Mouse (Mus musculus) cerebellum, adult 11 months (tissue): ENCODE measurements at regions not wholly inside any gene's neighbourhood (a gene's known extent, or its start where the extent isn't known, plus 50 kb on each side); places are given as distances from the start of the nearest gene placed in this dataset.
"Not testable (repeated sequence)": the region's sequence is repeated elsewhere in the genome, so short reads cannot be mapped to it uniquely, and the experiment has no call there.

Experiments
- DNase-seq: peaks from one replicate; pipeline ENCODE4 v3.0.0; 2022

GRCm38 (mm10) chr1:184669173-184669572, 63.2 kb downstream of the Hlx start:
- DNase-seq = not testable (repeated sequence)

DNA sequence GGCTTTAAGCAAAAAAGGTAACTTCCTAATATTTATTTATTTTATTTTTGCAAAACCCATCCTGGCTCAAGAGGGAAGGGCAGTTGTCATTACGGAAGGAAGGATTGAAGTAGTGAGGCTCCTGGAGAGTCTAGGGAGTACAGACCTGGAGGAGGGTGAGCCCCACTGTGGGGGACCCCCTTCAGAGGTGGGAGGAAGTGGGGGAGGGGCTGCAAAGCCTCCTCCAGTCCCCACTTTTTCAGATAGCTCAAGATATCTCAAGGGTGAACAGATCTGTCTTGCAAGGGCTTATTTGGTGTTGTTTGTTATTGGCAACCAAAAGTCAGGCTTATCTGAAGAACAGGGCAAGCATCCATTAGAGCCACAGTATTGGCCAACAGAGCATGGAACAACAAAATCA, 64.0 kb downstream of the Hlx start:
- DNase-seq = no peak

GRCm38 (mm10) chr1:184668022-184668421, 64.4 kb downstream of the Hlx start:
- DNase-seq = no peak

- DNase-seq = no peak
Measured at GRCm38 (mm10) chr1:184665243-184665642, 67.2 kb downstream of the Hlx start.

DNA sequence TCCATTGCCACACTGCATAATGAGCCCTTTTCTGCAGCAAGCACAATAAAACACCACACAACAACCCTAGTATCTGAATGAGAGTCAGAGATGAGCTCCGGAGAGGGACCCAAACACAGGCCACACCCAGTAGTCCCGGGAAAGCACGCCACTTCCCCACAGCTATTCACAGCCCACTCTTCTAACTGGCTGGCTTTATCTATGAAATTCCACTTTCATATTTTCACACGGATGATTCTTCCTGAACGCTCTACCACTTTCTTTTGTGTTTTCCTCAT, 68.4 kb downstream of the Hlx start:
- no peak for DNase-seq

GRCm38 (mm10) chr1:184663300-184664097, 68.9 kb downstream of the Hlx start:
- no peak for DNase-seq

DNA sequence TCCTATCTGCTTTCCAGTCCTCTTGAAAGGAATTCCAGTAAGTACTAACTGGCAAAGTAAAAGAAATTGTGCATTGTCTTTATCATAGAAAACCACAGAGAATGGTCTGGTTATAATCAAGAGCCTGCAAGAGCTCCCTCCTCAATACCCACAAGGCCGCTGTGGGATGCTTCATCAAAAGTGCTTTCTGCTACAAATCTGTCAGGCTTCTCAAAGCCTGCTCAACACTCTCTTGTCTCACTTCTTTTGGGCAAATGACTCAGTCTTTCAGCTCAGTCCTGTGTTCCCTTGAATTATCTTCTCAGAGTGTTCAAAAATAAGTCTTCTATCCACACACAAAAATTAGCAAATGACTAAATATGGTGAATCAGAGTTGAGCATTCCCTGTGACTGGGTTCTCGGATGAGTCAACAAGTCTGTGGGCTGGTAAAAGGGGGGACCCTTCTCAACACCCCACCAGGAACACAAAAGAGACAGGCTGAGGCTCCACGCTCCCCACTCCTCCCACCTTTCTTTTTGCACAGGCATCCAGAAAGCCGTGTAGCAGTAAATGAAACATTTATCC, 81.8 kb downstream of the Hlx start:
- DNase-seq = no peak

DNA sequence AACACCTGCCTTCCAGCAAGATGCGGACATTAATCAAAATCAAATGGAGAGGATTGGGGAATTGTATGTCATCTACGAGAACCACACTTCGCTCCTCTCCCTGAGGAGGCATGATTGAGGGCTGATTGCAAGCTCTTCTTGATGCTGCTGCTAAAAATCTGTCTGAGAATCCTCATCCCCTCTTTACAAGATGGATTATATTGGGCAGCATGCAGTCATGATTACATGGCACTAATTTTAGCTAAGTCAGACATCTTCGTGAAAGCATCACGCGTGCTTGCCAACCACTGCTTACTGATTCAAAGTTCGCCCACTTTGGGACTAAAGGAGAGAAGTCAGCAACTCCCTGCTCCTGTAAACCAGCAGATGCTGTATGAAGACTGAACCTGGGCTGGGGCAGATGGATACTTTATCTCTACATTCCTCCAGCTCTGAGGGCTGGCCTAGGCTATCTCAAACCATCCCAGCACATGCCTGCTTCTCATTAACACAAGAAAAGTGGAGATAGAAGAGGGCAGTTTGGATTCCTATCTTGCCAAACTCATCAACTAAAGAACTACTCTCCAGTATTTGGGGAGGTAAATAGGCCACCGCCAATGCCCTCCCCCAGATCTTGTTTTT, 84.4 kb downstream of the Hlx start:
- DNase-seq = no peak

DNA sequence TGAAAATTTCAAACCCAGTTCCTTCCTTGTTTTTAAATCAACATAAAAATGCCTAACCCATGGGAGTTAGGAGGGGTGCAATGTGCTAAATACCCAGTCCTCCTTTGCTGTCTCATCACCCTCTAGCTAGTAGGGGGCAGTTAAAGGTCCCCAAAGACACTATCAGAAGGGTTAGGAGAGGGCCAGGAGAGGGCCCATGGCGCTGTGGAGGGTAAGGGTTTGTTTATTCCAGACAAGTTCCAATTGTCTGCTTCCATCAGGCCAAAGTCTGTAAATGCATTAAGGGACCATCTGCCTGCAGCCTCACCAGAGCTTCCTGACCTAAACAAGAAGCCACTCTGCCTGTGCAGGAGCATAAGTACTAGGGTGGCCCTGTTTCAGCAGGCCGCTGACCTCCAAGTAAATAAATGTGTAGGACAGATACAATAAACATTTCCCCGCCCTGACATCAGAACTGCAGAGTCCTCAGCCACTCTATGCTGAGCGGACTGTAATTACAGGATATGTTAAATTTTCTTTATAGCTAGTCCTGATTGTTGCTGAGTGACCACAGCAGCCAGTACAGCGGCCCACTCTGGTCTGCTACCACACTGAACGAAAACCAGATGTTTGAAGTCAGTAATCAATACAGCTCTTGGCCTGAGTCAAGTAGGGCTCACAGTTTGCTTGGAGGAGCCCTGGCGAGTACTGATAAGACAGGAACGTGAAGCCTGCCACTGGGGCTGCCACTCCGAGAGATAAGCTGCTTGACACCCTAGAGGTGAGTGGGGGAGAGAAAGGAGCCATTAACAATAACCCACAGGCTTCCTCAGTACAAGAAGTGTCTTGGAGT, 87.4 kb downstream of the Hlx start:
- DNase-seq = no peak

DNA sequence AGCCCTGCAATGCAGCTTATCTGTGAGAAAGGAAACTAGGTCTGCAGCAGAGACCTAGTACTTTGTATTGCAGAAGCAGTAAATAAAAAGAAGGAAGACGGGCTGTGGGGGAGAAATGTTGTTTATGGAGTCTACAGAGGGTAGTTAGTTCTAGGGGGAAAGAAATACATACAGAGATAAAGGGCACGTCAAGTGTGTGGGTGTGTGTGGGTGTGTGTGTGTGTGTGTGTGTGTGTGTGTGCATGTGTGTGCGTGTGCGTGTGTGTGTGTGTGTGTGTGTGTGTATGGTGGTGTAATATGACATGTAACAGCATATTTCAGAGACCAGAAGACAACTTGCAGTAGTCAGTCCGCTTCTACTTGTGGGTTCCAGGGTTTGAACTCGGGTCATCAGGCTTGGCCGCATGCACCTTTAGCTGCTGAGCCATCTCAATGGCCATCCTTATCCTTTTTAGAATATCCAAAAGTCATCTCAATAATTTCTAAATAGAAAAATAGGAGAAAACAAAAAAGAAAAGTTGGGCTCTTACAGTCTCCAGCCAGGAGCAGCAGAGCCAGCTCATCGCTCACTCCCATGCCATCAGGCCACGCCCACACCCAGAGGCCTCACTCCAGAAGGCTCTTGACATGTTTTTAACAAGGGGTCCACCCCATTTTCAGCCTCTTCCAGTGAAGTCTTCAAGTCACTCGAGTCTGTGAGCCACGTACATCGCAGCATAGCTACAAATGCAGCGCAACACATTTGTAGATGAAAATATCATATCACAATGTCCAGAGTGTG, 101.5 kb downstream of the Hlx start:
- no peak for DNase-seq

DNA sequence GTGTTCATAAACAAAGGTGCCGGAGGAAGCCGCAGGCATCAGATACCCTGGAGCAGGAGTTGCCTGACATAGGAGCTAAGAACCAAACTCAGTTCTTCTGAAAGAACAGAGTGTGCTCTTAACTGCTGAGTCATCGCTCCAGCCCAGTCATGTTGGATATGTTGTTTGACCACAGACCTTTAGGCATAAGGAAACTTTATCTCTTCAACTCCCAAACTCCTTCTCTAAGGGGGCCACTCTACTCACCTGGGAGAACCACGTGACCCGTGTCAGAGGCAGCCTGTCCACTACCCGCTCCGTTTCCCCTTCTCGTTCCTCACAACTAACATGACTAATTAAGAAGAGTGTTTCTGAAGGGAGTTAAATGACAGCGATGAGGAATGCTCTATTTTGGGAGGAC, 103.2 kb downstream of the Hlx start:
- no peak for DNase-seq

DNA sequence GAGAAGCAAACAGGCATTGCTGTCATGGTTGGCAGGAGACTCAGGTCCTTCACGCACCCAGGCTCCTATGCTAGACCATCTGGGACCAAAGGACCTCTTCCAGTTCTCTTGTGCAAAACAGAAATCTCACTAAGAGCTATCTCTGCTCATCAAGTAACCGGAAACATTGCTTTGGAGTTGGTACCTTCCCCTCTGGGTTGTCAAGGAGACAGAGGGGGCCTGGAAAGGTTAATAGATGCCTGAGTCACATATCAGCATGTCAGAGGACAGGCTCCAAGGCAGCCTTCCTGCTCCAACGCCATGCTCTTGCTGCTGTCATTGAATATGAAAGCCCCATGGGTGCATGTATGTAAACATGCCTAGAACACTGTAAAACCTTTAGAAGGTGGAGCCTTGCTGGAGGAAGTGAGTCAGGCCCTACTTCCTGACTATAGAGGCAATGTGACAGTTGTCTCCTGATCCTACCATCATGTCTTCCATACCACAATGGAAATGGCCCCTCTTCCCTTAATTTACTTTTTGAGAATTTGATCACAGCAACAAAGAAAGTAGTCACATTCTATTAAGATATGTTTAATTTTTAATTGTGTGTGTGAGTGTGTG, 103.8 kb downstream of the Hlx start:
- no peak for DNase-seq

DNA sequence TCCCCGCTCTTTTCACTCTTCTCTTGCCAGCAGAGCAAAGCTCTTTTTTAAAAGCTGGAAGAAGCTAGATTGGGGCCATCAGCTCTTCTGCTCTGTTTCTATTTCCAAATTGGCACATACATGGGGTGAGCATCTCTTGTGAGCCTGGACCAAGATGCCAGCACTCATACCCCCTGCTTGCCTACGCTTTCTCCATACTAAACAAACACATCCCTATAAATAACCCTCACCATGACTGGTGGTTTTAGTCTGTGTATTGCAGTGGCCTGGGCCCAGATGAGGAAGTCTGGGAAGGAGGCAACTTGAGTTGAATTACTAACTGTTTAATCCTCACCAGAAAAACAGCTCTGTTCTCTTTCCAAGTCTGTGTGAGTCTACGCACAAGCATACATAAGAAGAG, 110.0 kb downstream of the Hlx start:
- DNase-seq = no peak

DNA sequence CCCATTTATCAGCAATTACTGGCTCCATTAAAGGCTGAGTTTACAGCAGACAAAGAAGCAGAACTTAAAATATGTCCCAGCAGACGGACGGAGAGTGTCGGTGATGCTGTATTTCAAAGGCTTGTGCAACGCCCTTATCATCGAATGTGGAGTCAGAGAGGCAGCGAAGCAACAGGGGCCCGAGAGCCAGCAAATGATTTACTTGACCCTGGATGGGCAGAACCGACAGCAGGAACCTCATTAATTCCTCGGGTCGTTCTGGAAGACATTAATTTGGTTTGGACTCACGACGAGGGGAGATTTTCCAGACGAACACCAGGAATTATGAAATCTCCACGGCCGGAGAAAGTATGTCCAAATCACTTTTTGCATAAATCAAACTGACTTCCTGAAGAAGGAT, 110.5 kb downstream of the Hlx start:
- DNase-seq = no peak

- no peak for DNase-seq
Measured at GRCm38 (mm10) chr1:184617853-184618454, 114.5 kb downstream of the Hlx start.

- DNase-seq = no peak
Measured at GRCm38 (mm10) chr1:184615991-184616390, 116.4 kb downstream of the Hlx start.

DNA sequence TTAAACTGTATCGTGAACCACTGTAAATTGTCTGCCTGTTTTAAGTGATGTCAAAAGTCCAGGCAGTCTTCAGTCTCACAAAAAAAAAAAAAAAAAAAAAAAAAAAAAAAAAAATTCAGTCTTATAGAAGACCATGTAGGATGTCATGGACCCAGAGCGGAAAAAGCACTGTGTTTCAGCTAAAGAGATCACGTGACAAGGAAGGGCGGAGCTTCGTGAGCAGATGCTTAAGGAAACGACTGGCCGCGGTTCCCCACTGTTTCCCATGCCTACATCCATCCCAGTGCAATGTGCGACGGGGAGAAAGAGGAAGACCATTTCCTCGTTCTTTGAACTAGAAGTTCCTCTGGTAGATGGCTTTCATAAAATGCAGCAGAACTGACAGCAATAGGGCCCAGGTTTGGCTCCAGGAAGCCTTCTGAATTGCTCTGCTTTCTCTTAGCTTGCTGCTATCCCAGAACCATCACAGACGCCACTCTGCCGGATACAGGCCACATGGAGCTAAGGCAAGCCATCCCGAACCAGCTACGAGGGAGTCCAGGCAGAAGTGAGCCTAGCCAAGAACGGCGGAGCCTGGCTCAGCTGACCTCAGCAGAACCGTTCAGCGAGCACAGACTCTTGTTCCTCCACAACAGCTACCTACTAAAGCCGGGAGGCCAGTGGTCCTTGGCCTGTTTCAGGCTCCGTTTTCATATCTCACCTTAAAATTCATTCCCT, 117.6 kb downstream of the Hlx start:
- no peak for DNase-seq

- no peak for DNase-seq
Measured at GRCm38 (mm10) chr1:184612880-184613279, 119.5 kb downstream of the Hlx start.

- DNase-seq = no peak
Measured at GRCm38 (mm10) chr1:184608938-184609337, 123.5 kb downstream of the Hlx start.

DNA sequence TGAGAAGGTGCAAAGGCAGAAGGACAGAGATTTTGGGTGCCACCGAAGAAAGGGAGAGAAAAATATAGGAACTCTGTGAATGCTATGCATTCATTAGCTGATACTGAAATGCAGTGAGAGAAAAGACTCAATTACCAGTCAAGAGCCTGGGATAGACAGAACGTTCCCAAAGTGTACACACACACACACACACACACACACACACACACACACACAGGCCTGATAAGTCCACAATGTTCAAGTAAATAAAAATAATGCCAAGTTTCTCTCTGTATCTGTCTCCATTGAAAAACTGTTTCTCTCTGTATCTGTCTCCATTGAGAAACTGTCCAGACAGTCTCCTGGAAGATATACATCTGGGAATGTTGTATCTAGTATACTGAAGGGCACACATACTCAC, 124.1 kb downstream of the Hlx start:
- no peak for DNase-seq

- no peak for DNase-seq
Measured at GRCm38 (mm10) chr1:184606541-184606940, 125.9 kb downstream of the Hlx start.
